Mouse (Mus musculus) forebrain, embryonic 15.5 days (tissue): ENCODE measurements around the gene Selenos. TPM values are rescaled to one million over a fixed set of nuclear protein-coding genes. Genes with fewer than 3 reads are reported as not detected.

ENCODE experiments used
- ATAC-seq: fragments of 200-750 bp; cut with Nextera tagmentation; replicated peaks from 2 replicates; pipeline ENCODE4 v1.8.0; 2017; ENCODE audit warnings: mild to moderate bottlenecking, moderate TSS enrichment, moderate library complexity
- H3K27ac ChIP-seq: fragments of 300-500 bp; sonication (generic); replicated peaks from 2 replicates; pipeline ENCODE4 v1.5.1; 2015; ENCODE audit warnings: mild to moderate bottlenecking, inconsistent platforms
- H3K27me3 ChIP-seq: fragments of 300-500 bp; sonication (generic); 2 replicates; pipeline ENCODE4 v1.6.1; 2015; ENCODE audit warnings: inconsistent platforms
- H3K36me3 ChIP-seq: fragments of 300-500 bp; sonication (generic); 2 replicates; pipeline ENCODE4 v1.6.1; 2015; ENCODE audit warnings: mild to moderate bottlenecking, inconsistent platforms
- H3K4me1 ChIP-seq: fragments of 300-500 bp; sonication (generic); 2 replicates; pipeline ENCODE4 v1.6.1; 2015; ENCODE audit warnings: inconsistent platforms
- H3K4me2 ChIP-seq: fragments of 300-500 bp; sonication (generic); replicated peaks from 2 replicates; pipeline ENCODE4 v1.6.1; 2015; ENCODE audit warnings: mild to moderate bottlenecking, inconsistent platforms
- H3K4me3 ChIP-seq: fragments of 300-500 bp; sonication (generic); 2 replicates; pipeline ENCODE4 v1.5.1; 2015; ENCODE audit warnings: mild to moderate bottlenecking, inconsistent platforms
- H3K9ac ChIP-seq: fragments of 300-500 bp; sonication (generic); replicated peaks from 2 replicates; pipeline ENCODE4 v1.6.1; 2015; ENCODE audit warnings: mild to moderate bottlenecking, inconsistent platforms
- H3K9me3 ChIP-seq: fragments of 300-500 bp; sonication (generic); 2 replicates; pipeline ENCODE4 v1.6.1; 2016; ENCODE audit warnings: inconsistent platforms
- WGBS: fragments of 180-500 bp; shearing (Covaris S2); methylation state at CpG from one replicate; pipeline ENCODE4 v1.1.7; 2015; ENCODE audit warnings: mixed read lengths; 5-methylcytosine and 5-hydroxymethylcytosine counted together
- polyA plus RNA-seq: library from polyadenylated mRNA; unstranded; fragments of >200 nt; fragmentation: Nextera tagmentation; extraction: Ambion mirVana; gene quantifications from 2 replicates; pipeline ENCODE4 v1.2.1, GENCODE M21; 2015

The Selenos gene
- polyA plus RNA-seq, 1 experiment from 2014 or later, result 81.0 TPM

GRCm38 (mm10) chr7:66091553-66091952, 12.1 kb downstream of the Selenos start:
- Histone ChIP-seq H3K4me3 (no peak overlapping the region), H3K4me1 (no peaks in the 10 kb centered on the region), H3K4me2 (no peak overlapping the region), H3K27me3 (no peaks in the 10 kb centered on the region), H3K9ac (no peak overlapping the region), H3K36me3 (peaks cover 47% of the 10 kb centered on the region), H3K27ac (no peak overlapping the region), H3K9me3 (no peaks in the 10 kb centered on the region)
- 0 out of 2 replicates have a peak, but pooled peaks have one; percentile 32 for ATAC-seq
- WGBS, result 88% methylated on average over 7 of the region's 7 CpGs

GRCm38 (mm10) chr7:66092656-66093055, 13.2 kb downstream of the Selenos start:
- Histone ChIP-seq H3K9ac (no peak overlapping the region), H3K4me1 (no peaks in the 10 kb centered on the region), H3K27me3 (no peaks in the 10 kb centered on the region), H3K36me3 (peaks cover 36% of the 10 kb centered on the region), H3K4me3 (no peak overlapping the region), H3K4me2 (no peak overlapping the region), H3K27ac (no peak overlapping the region), H3K9me3 (no peaks in the 10 kb centered on the region)
- 89% methylated on average over 8 of the region's 8 CpGs for WGBS
- no peak for ATAC-seq

GRCm38 (mm10) chr7:66094141-66094540, 14.7 kb downstream of the Selenos start:
- no peaks in the 10 kb centered on the region for H3K4me1 ChIP-seq
- no peak overlapping the region for H3K4me2 ChIP-seq
- no peak for ATAC-seq
- no peak overlapping the region for H3K9ac ChIP-seq
- H3K36me3 ChIP-seq, result peaks cover 22% of the 10 kb centered on the region
- no peaks in the 10 kb centered on the region for H3K27me3 ChIP-seq
- H3K9me3 ChIP-seq, result no peaks in the 10 kb centered on the region
- H3K4me3 ChIP-seq, result no peak overlapping the region
- no peak overlapping the region for H3K27ac ChIP-seq
- WGBS, result 60% methylated on average over 5 of the region's 5 CpGs

- Histone ChIP-seq H3K9me3 (no peaks in the 10 kb centered on the region), H3K4me1 (no peaks in the 10 kb centered on the region), H3K4me2 (no peak overlapping the region), H3K9ac (no peak overlapping the region), H3K27ac (no peak overlapping the region), H3K27me3 (no peaks in the 10 kb centered on the region), H3K4me3 (no peak overlapping the region), H3K36me3 (no peaks in the 10 kb centered on the region)
- no peak for ATAC-seq
- 84% methylated on average over 7 of the region's 7 CpGs for WGBS
These were observed 19.4 kb downstream of the Selenos start for GRCm38 (mm10) chr7:66098803-66099202.

GRCm38 (mm10) chr7:66101866-66102265, 22.4 kb downstream of the Selenos start:
- Histone ChIP-seq H3K27me3 (no peaks in the 10 kb centered on the region), H3K4me3 (no peak overlapping the region), H3K27ac (no peak overlapping the region), H3K4me2 (no peak overlapping the region), H3K4me1 (no peaks in the 10 kb centered on the region), H3K9me3 (no peaks in the 10 kb centered on the region), H3K9ac (no peak overlapping the region), H3K36me3 (no peaks in the 10 kb centered on the region)
- no peak for ATAC-seq
- 7% methylated on average over 4 of the region's 4 CpGs for WGBS

GRCm38 (mm10) chr7:66104531-66104930, 25.1 kb downstream of the Selenos start:
- H3K9me3 ChIP-seq, result no peaks in the 10 kb centered on the region
- H3K36me3 ChIP-seq, result no peaks in the 10 kb centered on the region

GRCm38 (mm10) chr7:66105771-66106170, 26.3 kb downstream of the Selenos start:
- Histone ChIP-seq H3K9ac (no peak overlapping the region), H3K36me3 (no peaks in the 10 kb centered on the region), H3K9me3 (no peaks in the 10 kb centered on the region), H3K27ac (no peak overlapping the region), H3K27me3 (no peaks in the 10 kb centered on the region), H3K4me2 (no peak overlapping the region), H3K4me1 (peaks cover 10% of the 10 kb centered on the region), H3K4me3 (no peak overlapping the region)
- no peak for ATAC-seq
- 51% methylated on average over 4 of the region's 4 CpGs for WGBS

More at GRCm38 (mm10) chr7:66104531-66104930, 25.1 kb downstream of the Selenos start:
- Histone ChIP-seq H3K4me3 (no peak overlapping the region), H3K27ac (no peak overlapping the region), H3K27me3 (no peaks in the 10 kb centered on the region), H3K9ac (no peak overlapping the region), H3K4me2 (no peak overlapping the region), H3K4me1 (peaks cover 5% of the 10 kb centered on the region)
- 91% methylated on average over 5 of the region's 5 CpGs for WGBS
- no peak for ATAC-seq

- no peaks in the 10 kb centered on the region for H3K9me3 ChIP-seq
- no peak overlapping the region for H3K27ac ChIP-seq
- no peak overlapping the region for H3K9ac ChIP-seq
- peaks cover 18% of the 10 kb centered on the region for H3K4me1 ChIP-seq
- 60% methylated on average over 7 of the region's 7 CpGs for WGBS
- H3K36me3 ChIP-seq, result no peaks in the 10 kb centered on the region
- ATAC-seq, result no peak
- H3K4me3 ChIP-seq, result no peak overlapping the region
- H3K4me2 ChIP-seq, result no peak overlapping the region
- H3K27me3 ChIP-seq, result no peaks in the 10 kb centered on the region
These were observed 27.2 kb downstream of the Selenos start for GRCm38 (mm10) chr7:66106581-66107056.

- Histone ChIP-seq H3K27me3 (no peaks in the 10 kb centered on the region), H3K9ac (no peak overlapping the region), H3K36me3 (no peaks in the 10 kb centered on the region), H3K4me1 (peaks cover 22% of the 10 kb centered on the region), H3K4me2 (no peak overlapping the region), H3K9me3 (no peaks in the 10 kb centered on the region), H3K4me3 (no peak overlapping the region), H3K27ac (no peak overlapping the region)
- no peak for ATAC-seq
- WGBS, result 82% methylated on average over 11 of the region's 11 CpGs
These were observed 27.8 kb downstream of the Selenos start for GRCm38 (mm10) chr7:66107206-66107605.

- no peak overlapping the region for H3K4me2 ChIP-seq
- no peak overlapping the region for H3K9ac ChIP-seq
- H3K36me3 ChIP-seq, result no peaks in the 10 kb centered on the region
- no peaks in the 10 kb centered on the region for H3K27me3 ChIP-seq
- no peak overlapping the region for H3K27ac ChIP-seq
- H3K9me3 ChIP-seq, result no peaks in the 10 kb centered on the region
- ATAC-seq, result no peak
- no peak overlapping the region for H3K4me3 ChIP-seq
- WGBS, result 6% methylated on average over 7 of the region's 7 CpGs
- H3K4me1 ChIP-seq, result peaks cover 26% of the 10 kb centered on the region
These were observed 28.5 kb downstream of the Selenos start for GRCm38 (mm10) chr7:66107930-66108329.

- Histone ChIP-seq H3K27me3 (no peaks in the 10 kb centered on the region), H3K36me3 (no peaks in the 10 kb centered on the region), H3K27ac (peak within 1 kb of the TSS; percentile 97), H3K4me1 (peaks cover 36% of the 10 kb centered on the region), H3K4me3 (peak within 1 kb of the TSS; percentile 94), H3K9ac (peak within 1 kb of the TSS; percentile 91), H3K9me3 (no peaks in the 10 kb centered on the region), H3K4me2 (peak within 1 kb of the TSS; percentile 99)
- peak; percentile 92 for ATAC-seq
- WGBS, result under 1% methylated on average over 74 of the region's 123 CpGs
These were observed 29.8 kb downstream of the Selenos start, which contains the start of gene Chsy1 for GRCm38 (mm10) chr7:66108961-66109854. TSS of gene Chsy1 (plus strand) at chr7:66109515.

- Histone ChIP-seq H3K4me1 (peaks cover 42% of the 10 kb centered on the region), H3K9ac (peak overlapping the region; percentile 91), H3K4me3 (peak overlapping the region; percentile 94), H3K27ac (peak overlapping the region; percentile 97), H3K36me3 (no peaks in the 10 kb centered on the region), H3K9me3 (no peaks in the 10 kb centered on the region), H3K4me2 (peak overlapping the region; percentile 72), H3K27me3 (no peaks in the 10 kb centered on the region)
- ATAC-seq, result peak; percentile 58
- under 1% methylated on average over 45 of the region's 77 CpGs for WGBS
These were observed 30.6 kb downstream of the Selenos start for GRCm38 (mm10) chr7:66109855-66110635.
